Mouse (Mus musculus): ENCODE measurements at regions not wholly inside any gene's neighbourhood (a gene's known extent, or its start where the extent isn't known, plus 50 kb on each side); places are given as distances from the start of the nearest gene placed in this dataset.

- DNase-seq (no peak), ATAC-seq (ENCODE audit: insufficient read depth) (no peak)
- no peaks in the 10 kb centered on the region for H3K36me3 ChIP-seq (ENCODE audit: insufficient read depth)
- TF ChIP-seq CTCF (IDR thresholded peaks at IDR 0.05; ENCODE audit: low read depth), result no peak
- no peak overlapping the region for H3K4me3 ChIP-seq (ENCODE audit: low read depth, low read length)
- 72% methylated on average over 3 of the region's 3 CpGs for WGBS
- no peak overlapping the region for H3K27ac ChIP-seq (ENCODE audit: low read depth)
- H3K4me2 ChIP-seq, result no peak overlapping the region
- no peaks in the 10 kb centered on the region for H3K27me3 ChIP-seq (ENCODE audit: insufficient read depth, low read length)
- no peak overlapping the region for H3K9ac ChIP-seq
- no peaks in the 10 kb centered on the region for H3K4me1 ChIP-seq (ENCODE audit: insufficient read depth)
- H3K9me3 ChIP-seq (ENCODE audit: low read depth, low read length), result no peaks in the 10 kb centered on the region
Observed at GRCm38 (mm10) chr5:80766591-80766990, 253.3 kb upstream of the Adgrl3 start.

DNA sequence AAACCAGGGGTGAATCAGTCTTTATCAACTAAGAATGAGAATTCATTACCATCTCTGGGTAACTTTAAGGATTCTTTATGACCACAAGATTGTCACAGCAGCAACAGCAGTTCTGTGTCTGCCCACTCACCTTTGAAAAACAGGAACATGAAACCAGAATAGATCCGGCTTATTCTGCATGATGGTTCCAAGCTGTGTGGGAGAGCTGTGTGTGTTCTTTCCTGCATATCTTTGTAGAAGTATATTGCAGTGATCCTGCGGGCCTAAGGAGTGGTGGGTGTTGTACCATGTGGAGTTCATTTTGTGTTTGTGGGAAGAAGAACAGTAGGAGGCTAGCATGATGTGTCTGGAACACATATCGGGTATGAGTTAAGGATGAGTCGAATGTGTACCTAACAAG, 236.0 kb upstream of the Adgrl3 start:
- H3K4me1 ChIP-seq (ENCODE audit: insufficient read depth), result no peaks in the 10 kb centered on the region
- no peaks in the 10 kb centered on the region for H3K36me3 ChIP-seq (ENCODE audit: insufficient read depth)
- no peaks in the 10 kb centered on the region for H3K27me3 ChIP-seq (ENCODE audit: insufficient read depth, low read length)
- 83% methylated on average over 4 of the region's 4 CpGs for WGBS
- no peak overlapping the region for H3K4me3 ChIP-seq (ENCODE audit: low read depth, low read length)
- no peak overlapping the region for H3K9ac ChIP-seq
- DNase-seq, result no peak
- ATAC-seq (ENCODE audit: insufficient read depth), result no peak
- H3K27ac ChIP-seq (ENCODE audit: low read depth), result no peak overlapping the region
- H3K4me2 ChIP-seq, result no peak overlapping the region
- no peak for TF ChIP-seq CTCF (IDR thresholded peaks at IDR 0.05; ENCODE audit: low read depth)
- H3K9me3 ChIP-seq (ENCODE audit: low read depth, low read length), result no peaks in the 10 kb centered on the region

- no peaks in the 10 kb centered on the region for H3K9me3 ChIP-seq (ENCODE audit: low read depth, low read length)
- H3K4me2 ChIP-seq, result no peak overlapping the region
- DNase-seq (no peak), ATAC-seq (ENCODE audit: insufficient read depth) (no peak)
- no peak overlapping the region for H3K27ac ChIP-seq (ENCODE audit: low read depth)
- 81% methylated on average over 6 of the region's 6 CpGs for WGBS
- no peak overlapping the region for H3K9ac ChIP-seq
- H3K4me3 ChIP-seq (ENCODE audit: low read depth, low read length), result no peak overlapping the region
- no peaks in the 10 kb centered on the region for H3K27me3 ChIP-seq (ENCODE audit: insufficient read depth, low read length)
- no peaks in the 10 kb centered on the region for H3K36me3 ChIP-seq (ENCODE audit: insufficient read depth)
- no peaks in the 10 kb centered on the region for H3K4me1 ChIP-seq (ENCODE audit: insufficient read depth)
- TF ChIP-seq CTCF (IDR thresholded peaks at IDR 0.05; ENCODE audit: low read depth), result no peak
Observed at GRCm38 (mm10) chr5:80784746-80785145, 235.2 kb upstream of the Adgrl3 start.

DNA sequence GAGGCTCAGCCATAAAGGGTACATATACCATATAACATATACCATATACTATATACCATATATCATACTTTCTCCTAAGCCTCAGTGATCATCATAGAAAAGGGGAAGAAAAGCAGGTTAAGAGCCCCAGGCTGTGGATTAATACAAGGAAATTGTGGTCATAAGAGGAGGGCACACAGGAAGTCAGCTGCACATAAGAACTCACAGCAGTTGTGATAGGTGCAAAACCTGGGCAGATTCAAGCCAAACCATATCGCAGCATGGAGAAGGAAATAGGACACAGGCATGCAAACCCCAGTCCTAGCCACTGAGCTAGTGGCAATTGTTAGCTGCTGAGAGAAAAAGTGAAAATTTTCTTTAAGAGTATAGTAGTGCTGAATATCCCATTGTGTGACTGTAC, 228.3 kb upstream of the Adgrl3 start:
- Histone ChIP-seq H3K9ac (no peak overlapping the region), H3K4me2 (no peak overlapping the region), H3K36me3 (ENCODE audit: insufficient read depth) (no peaks in the 10 kb centered on the region), H3K9me3 (ENCODE audit: low read depth, low read length) (no peaks in the 10 kb centered on the region), H3K4me3 (ENCODE audit: low read depth, low read length) (no peak overlapping the region), H3K27ac (ENCODE audit: low read depth) (no peak overlapping the region), H3K27me3 (ENCODE audit: insufficient read depth, low read length) (no peaks in the 10 kb centered on the region), H3K4me1 (ENCODE audit: insufficient read depth) (no peaks in the 10 kb centered on the region)
- 94% methylated on average over 1 of the region's 1 CpGs for WGBS
- no peak for TF ChIP-seq CTCF (IDR thresholded peaks at IDR 0.05; ENCODE audit: low read depth)
- DNase-seq (no peak), ATAC-seq (ENCODE audit: insufficient read depth) (no peak)

- no peaks in the 10 kb centered on the region for H3K9me3 ChIP-seq (ENCODE audit: low read depth, low read length)
- TF ChIP-seq CTCF (IDR thresholded peaks at IDR 0.05; ENCODE audit: low read depth), result no peak
- no peaks in the 10 kb centered on the region for H3K36me3 ChIP-seq (ENCODE audit: insufficient read depth)
- no peaks in the 10 kb centered on the region for H3K27me3 ChIP-seq (ENCODE audit: insufficient read depth, low read length)
- H3K9ac ChIP-seq, result no peak overlapping the region
- ATAC-seq (ENCODE audit: insufficient read depth) (no peak), DNase-seq (no peak)
- no peaks in the 10 kb centered on the region for H3K4me1 ChIP-seq (ENCODE audit: insufficient read depth)
- H3K4me2 ChIP-seq, result no peak overlapping the region
- no peak overlapping the region for H3K4me3 ChIP-seq (ENCODE audit: low read depth, low read length)
- H3K27ac ChIP-seq (ENCODE audit: low read depth), result no peak overlapping the region
Observed at GRCm38 (mm10) chr5:80799777-80800176, 220.2 kb upstream of the Adgrl3 start.

DNA sequence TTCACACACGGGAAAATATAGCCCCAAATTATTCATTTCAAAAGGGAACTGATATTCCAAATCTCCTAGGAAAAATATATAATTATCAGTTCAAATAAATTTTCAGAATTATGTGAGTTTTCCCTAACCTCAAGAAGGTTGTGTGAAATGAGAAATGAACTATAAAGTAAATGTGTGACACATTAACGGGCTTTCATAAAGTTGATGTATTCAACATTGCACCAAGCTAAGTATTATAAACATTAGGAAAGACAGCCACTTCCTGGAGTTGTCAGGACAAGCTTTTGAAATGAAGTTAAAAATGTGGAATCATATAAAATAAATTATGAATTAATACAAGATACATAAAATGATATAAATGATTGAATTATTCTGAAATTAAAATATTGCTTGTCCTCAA, 207.0 kb upstream of the Adgrl3 start:
- Histone ChIP-seq H3K4me3 (ENCODE audit: low read depth, low read length) (no peak overlapping the region), H3K9ac (no peak overlapping the region), H3K4me1 (ENCODE audit: insufficient read depth) (no peaks in the 10 kb centered on the region), H3K27ac (ENCODE audit: low read depth) (no peak overlapping the region), H3K36me3 (ENCODE audit: insufficient read depth) (no peaks in the 10 kb centered on the region), H3K27me3 (ENCODE audit: insufficient read depth, low read length) (no peaks in the 10 kb centered on the region), H3K9me3 (ENCODE audit: low read depth, low read length) (no peaks in the 10 kb centered on the region), H3K4me2 (no peak overlapping the region)
- DNase-seq, result no peak
- 43% methylated on average over 2 of the region's 2 CpGs for WGBS
- no peak for ATAC-seq (ENCODE audit: insufficient read depth)
- no peak for TF ChIP-seq CTCF (IDR thresholded peaks at IDR 0.05; ENCODE audit: low read depth)

DNA sequence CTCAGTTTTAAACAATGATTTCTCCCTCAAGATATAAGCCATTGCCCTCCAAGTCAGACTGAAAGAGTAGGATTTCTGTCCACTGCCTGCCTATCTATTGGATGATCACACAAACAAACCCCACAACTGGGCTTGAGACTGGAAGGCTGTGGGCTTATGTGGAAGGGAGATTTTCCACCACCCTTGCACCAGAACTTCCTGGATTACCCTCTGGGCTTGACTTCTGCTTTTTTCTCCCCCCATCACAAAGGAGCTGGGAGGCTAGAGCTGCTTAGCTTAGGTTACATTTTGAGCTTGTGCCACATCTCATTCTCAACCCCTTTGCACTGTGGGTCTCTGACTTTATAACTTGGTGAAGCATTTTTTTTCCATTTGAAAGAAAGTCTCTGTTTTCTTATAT, 200.7 kb upstream of the Adgrl3 start:
- no peak for TF ChIP-seq CTCF (IDR thresholded peaks at IDR 0.05; ENCODE audit: low read depth)

DNA sequence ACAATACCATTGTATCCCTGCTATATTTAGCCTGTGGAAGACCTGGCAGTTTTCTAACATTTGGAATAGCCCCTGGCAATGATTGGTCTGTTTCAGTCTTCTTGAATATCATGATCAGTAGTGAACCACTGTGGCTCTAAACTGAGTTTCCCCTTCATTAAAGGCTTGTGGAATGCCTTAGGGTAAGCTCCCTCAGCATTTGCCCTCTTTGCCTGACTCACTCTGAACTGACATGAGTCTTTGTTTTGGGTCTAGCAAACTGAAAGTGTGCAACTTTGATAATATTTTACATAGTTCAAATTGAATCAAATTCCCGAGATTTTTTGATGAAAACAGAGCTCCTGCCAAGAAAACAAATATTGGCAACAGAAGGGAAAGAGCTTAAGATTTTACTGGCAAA, 177.4 kb upstream of the Adgrl3 start:
- Histone ChIP-seq H3K4me1 (ENCODE audit: insufficient read depth) (no peaks in the 10 kb centered on the region), H3K27me3 (ENCODE audit: insufficient read depth, low read length) (no peaks in the 10 kb centered on the region), H3K27ac (ENCODE audit: low read depth) (no peak overlapping the region), H3K9me3 (ENCODE audit: low read depth, low read length) (no peaks in the 10 kb centered on the region), H3K36me3 (ENCODE audit: insufficient read depth) (no peaks in the 10 kb centered on the region), H3K4me3 (ENCODE audit: low read depth, low read length) (no peak overlapping the region), H3K4me2 (no peak overlapping the region), H3K9ac (no peak overlapping the region)
- TF ChIP-seq CTCF (IDR thresholded peaks at IDR 0.05; ENCODE audit: low read depth), result no peak
- ATAC-seq (ENCODE audit: insufficient read depth) (no peak), DNase-seq (no peak)
- WGBS, result 52% methylated on average over 1 of the region's 1 CpGs

More for the DNA sequence above, 200.7 kb upstream of the Adgrl3 start:
- H3K4me2 ChIP-seq, result no peak overlapping the region
- no peaks in the 10 kb centered on the region for H3K4me1 ChIP-seq (ENCODE audit: insufficient read depth)
- no peak for DNase-seq
- H3K27ac ChIP-seq (ENCODE audit: low read depth), result no peak overlapping the region
- no peak overlapping the region for H3K4me3 ChIP-seq (ENCODE audit: low read depth, low read length)
- H3K27me3 ChIP-seq (ENCODE audit: insufficient read depth, low read length), result no peaks in the 10 kb centered on the region
- H3K36me3 ChIP-seq (ENCODE audit: insufficient read depth), result no peaks in the 10 kb centered on the region
- no peak for ATAC-seq (ENCODE audit: insufficient read depth)
- no peaks in the 10 kb centered on the region for H3K9me3 ChIP-seq (ENCODE audit: low read depth, low read length)
- no peak overlapping the region for H3K9ac ChIP-seq

Data from lung, embryonic 14.5 days (tissue).